Mouse (Mus musculus) heart, adult 2 months (tissue): ENCODE data around the gene Phactr1. TPM values are rescaled to one million over a fixed set of nuclear protein-coding genes. Genes with fewer than 3 reads are reported as not detected.

Experiments
- DNase-seq, 2 experiments: peaks; one replicate each; pipeline ENCODE4 v3.0.0; 2021
- H3K27ac ChIP-seq: fragments of 200-600 bp; 2 replicates; pipeline ENCODE4 v1.8.1; 2022
- H3K27me3 ChIP-seq: fragments of 200-500 bp; 2 replicates; pipeline ENCODE4 v1.6.1; 2012; ENCODE audit warnings: mild to moderate bottlenecking, low read length, inconsistent platforms, mixed read lengths; ENCODE audit not compliant: control insufficient read depth, insufficient read depth
- H3K36me3 ChIP-seq: fragments of 200-500 bp; 2 replicates; pipeline ENCODE4 v1.6.1; 2012; ENCODE audit warnings: low read length, inconsistent platforms; ENCODE audit not compliant: control insufficient read depth, insufficient read depth
- H3K4me1 ChIP-seq: fragments of 200-500 bp; 2 replicates; pipeline ENCODE4 v1.6.1; 2011; ENCODE audit warnings: low read length; ENCODE audit not compliant: control insufficient read depth, insufficient read depth
- H3K4me3 ChIP-seq: fragments of 200-600 bp; 2 replicates; pipeline ENCODE4 v1.8.1; 2022
- H3K79me2 ChIP-seq: fragments of 200-500 bp; replicated peaks from 2 replicates; pipeline ENCODE4 v1.6.1; 2012; ENCODE audit warnings: mild to moderate bottlenecking, inconsistent platforms, low read length, moderate library complexity, mixed read lengths; ENCODE audit not compliant: control insufficient read depth, insufficient read depth
- H3K9ac ChIP-seq: fragments of 200-500 bp; 2 replicates; pipeline ENCODE4 v1.6.1; 2012; ENCODE audit warnings: low read depth, mild to moderate bottlenecking, control low read depth, inconsistent platforms, low read length, mixed read lengths
- CTCF ChIP-seq: fragments of 200-600 bp; IDR thresholded peaks from 2 replicates; pipeline ENCODE4 v1.8.1; 2022; ENCODE audit warnings: antibody characterized with exemption, mild to moderate bottlenecking, moderate library complexity
- EP300 ChIP-seq: fragments of 200-500 bp; IDR thresholded peaks from 2 replicates; pipeline ENCODE4 v1.6.1; 2011; ENCODE audit warnings: low read depth, low read length, control low read depth; ENCODE audit not compliant: insufficient read depth
- POLR2A ChIP-seq: fragments of 200-500 bp; IDR thresholded peaks from 2 replicates; pipeline ENCODE4 v1.6.1; 2011; ENCODE audit warnings: mild to moderate bottlenecking, low read depth, low read length, control low read depth; ENCODE audit not compliant: insufficient read depth
- WGBS: fragments of 180-500 bp; shearing (Covaris S2); methylation state at CpG from one replicate; pipeline ENCODE4 v1.1.7; 2018; 5-methylcytosine and 5-hydroxymethylcytosine counted together
- intact Hi-C: fragments of 180-260 bp; cut with DNase I; formaldehyde crosslinking; loops from one replicate; pipeline ENCODE4 v1.15.1; 2025
- polyA plus RNA-seq: library from polyadenylated mRNA; depleted of rRNA; stranded (reverse); fragments of >200 nt; gene quantifications from 2 replicates; pipeline ENCODE4 v1.2.3, GENCODE M21; 2012
- total RNA-seq, 2 experiments: library from RNA; stranded (reverse); gene quantifications; 2 replicates each; pipeline ENCODE4 v1.2.3; 2021

The Phactr1 gene
- total and polyA plus RNA-seq, 3 experiments, result 3.0 to 5.5 (median 4.6) TPM

DNA sequence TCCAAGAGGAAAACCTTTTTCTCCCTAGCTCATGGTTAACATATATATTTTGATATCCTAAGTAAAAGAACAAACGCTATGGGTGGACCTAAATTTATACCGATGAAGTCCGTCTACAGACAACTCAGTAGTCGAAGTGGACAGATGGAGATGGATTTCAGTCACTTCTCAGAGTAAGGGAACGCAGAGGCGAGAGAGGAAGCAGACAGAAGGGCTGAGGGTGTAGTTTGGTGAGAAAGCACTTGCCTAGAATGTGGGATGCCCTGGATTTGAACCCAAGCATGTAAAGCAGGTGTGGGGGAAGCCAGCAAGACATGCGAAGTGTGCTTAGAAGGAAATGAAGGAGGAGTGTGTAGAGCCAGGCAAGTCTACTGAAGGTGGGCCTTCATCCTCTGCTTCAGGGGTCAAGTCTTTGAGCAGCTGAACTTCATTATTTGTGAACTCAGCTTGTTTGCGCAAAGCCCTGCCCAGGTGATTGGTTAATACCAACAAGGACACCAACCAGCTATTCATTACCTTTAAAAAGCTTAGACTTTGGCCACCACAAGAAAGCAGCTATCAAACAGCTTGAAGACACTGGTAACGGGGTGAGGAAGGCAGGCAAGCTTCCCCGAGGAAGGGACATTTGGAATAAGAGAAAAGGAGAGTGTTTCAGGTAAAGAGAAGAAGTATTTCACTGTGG is 241.5 kb downstream of the Phactr1 start:
- Histone ChIP-seq H3K4me3 (no peak overlapping the region), H3K27me3 (no peaks in the 10 kb centered on the region), H3K79me2 (no peaks in the 10 kb centered on the region), H3K27ac (no peak overlapping the region), H3K4me1 (no peaks in the 10 kb centered on the region), H3K36me3 (no peaks in the 10 kb centered on the region), H3K9ac (no peak overlapping the region)
- intact Hi-C loops, result no loop called here
- no peak for DNase-seq
- 90% methylated on average over 10 of the region's 10 CpGs for WGBS
- TF ChIP-seq EP300 (no peak), POLR2A (no peak), CTCF (no peak)

DNA sequence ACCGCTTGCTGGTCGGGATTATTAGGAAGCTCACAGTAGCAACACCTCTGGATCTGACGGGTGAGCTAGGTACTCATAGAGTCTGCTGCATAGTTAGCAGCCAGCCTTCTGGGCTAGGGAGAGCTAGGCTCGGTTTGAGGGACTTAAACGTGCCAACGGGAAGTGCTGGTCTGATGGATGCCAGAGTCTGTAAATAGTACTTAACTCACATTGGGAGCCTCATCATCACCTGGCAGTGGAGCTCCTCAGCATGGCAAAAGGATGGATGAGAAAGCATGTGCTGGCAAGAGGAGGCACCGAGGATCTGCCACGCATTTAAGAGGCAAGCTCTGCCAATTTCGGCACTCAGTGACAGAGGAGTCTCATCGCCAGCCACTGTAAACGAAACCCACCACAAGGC is 247.4 kb downstream of the Phactr1 start:
- H3K79me2 ChIP-seq, result no peaks in the 10 kb centered on the region
- intact Hi-C loops, result no loop called here
- H3K4me3 ChIP-seq, result no peak overlapping the region
- no peaks in the 10 kb centered on the region for H3K27me3 ChIP-seq
- 82% methylated on average over 11 of the region's 11 CpGs for WGBS
- H3K27ac ChIP-seq, result no peak overlapping the region
- H3K9ac ChIP-seq, result no peak overlapping the region
- DNase-seq, result no peak
- no peak for TF ChIP-seq POLR2A
- TF ChIP-seq EP300, result no peak
- TF ChIP-seq CTCF, result no peak
- no peaks in the 10 kb centered on the region for H3K36me3 ChIP-seq
- H3K4me1 ChIP-seq, result no peaks in the 10 kb centered on the region

DNA sequence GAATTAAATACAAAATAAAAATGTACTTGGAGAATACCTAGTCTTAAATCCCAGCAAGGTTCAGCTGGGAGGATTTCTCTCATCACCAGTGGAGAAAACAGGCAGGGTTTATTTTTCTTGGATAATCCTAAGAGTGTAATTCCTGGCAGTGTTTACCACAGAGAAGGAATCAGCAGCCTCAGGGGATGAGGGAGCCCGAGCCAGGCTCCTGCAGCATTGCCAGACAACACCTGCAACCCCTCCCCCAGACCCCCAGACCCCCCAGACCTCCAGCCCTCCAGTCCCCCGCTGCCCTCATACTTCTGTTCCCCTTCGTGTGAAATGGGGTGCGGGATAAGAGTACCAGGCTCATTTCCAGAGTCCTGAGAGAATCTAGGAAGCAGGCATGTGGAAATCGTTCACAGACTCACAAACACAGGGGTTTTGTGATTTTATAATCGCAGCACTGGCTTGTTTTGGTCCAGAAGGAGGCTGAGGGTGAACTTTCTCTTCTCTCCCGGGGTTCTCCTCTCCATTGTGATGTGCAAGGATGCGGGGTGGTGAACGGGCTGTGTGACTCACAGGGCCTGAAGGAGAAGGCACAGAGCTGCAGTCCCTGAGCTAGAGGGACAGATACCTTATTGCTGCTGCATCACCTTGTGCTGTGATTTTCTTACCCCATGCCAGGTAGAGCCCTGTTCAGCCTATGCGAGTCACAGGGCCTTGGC is 249.3 kb downstream of the Phactr1 start:
- Histone ChIP-seq H3K9ac (no peak overlapping the region), H3K79me2 (no peaks in the 10 kb centered on the region), H3K27me3 (no peaks in the 10 kb centered on the region), H3K27ac (no peak overlapping the region), H3K4me3 (no peak overlapping the region), H3K4me1 (no peaks in the 10 kb centered on the region), H3K36me3 (no peaks in the 10 kb centered on the region)
- 56% methylated on average over 10 of the region's 10 CpGs for WGBS
- TF ChIP-seq POLR2A (no peak), EP300 (no peak), CTCF (no peak)
- intact Hi-C loops, result no loop called here
- DNase-seq, result no peak

DNA sequence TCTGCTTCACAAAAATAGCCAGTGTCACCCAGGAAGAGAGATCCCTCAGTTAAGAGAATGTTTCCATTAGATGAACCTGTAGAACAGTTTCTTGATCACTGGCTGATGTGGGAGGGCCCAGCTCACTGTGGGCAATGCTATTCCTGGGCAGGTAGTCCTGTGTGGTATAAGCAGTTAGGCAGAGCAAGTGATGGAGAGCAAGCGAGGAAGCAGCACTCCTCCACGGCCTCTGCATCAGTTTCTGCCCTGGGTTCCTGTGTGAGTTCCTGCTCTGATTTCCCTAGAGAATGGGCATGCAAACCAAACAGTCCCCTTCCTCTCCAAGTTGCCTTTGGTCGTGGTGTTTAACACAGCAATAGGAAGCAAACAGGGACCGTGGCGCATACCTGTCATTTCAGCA is 251.6 kb downstream of the Phactr1 start:
- Histone ChIP-seq H3K9ac (no peak overlapping the region), H3K27me3 (no peaks in the 10 kb centered on the region), H3K4me1 (no peaks in the 10 kb centered on the region), H3K4me3 (no peak overlapping the region), H3K27ac (no peak overlapping the region), H3K36me3 (no peaks in the 10 kb centered on the region), H3K79me2 (no peaks in the 10 kb centered on the region)
- no peak for DNase-seq
- no peak for TF ChIP-seq CTCF
- no peak for TF ChIP-seq EP300
- no peak for TF ChIP-seq POLR2A
- intact Hi-C loops, result no loop called here
- 87% methylated on average over 5 of the region's 5 CpGs for WGBS

DNA sequence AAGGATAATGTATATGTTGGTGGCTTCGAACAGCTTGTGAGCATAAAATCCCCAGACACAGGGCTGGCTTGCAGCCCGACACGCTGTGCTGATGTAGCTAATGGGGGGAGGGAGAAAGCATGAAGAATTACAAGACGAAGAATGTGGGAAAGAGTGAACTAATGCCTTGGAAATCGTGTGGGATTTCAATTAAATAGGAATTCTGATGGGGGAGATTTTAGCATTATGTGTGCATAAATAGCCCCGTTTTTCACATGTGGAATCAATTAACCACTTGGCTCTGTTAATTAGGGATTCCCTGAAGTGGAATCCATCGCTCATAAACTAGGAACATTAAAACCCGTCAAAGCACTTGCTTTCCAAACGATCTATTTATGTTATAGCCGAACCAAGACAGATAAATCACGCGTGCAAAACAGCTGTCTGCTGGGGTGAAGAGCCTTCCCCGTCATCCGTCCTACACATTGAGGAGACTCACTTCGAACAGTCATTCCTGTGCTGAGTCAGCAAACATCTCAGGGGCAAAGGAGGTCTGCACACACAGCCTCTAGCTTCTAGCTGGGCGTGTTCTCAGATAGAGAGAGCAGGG is 254.2 kb downstream of the Phactr1 start:
- H3K36me3 ChIP-seq, result no peaks in the 10 kb centered on the region
- DNase-seq, result no peak
- intact Hi-C loops, result no loop called here
- H3K79me2 ChIP-seq, result no peaks in the 10 kb centered on the region
- no peak overlapping the region for H3K4me3 ChIP-seq
- TF ChIP-seq EP300 (no peak), POLR2A (no peak)
- no peaks in the 10 kb centered on the region for H3K4me1 ChIP-seq
- no peak overlapping the region for H3K27ac ChIP-seq
- 64% methylated on average over 16 of the region's 16 CpGs for WGBS
- H3K9ac ChIP-seq, result no peak overlapping the region
- no peaks in the 10 kb centered on the region for H3K27me3 ChIP-seq

DNA sequence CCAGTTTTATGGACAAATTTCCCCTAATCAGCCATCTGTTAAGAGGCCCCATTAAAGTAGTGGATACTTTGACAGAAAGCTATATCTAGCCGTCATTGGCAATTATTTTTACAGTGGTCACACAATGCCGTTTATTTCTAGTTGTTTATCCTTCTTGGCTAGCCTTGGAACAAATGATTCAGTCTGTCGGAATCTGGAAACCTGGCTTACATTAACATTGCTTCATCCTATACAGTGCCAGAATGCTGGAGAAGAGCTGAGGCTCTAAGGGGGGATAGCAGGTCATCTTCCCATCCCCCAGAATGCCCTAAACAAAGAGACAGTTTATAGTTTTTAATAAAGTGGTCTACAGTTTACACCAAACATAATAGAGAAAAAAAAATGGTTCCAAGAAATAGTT is 257.4 kb downstream of the Phactr1 start:
- Histone ChIP-seq H3K9ac (no peak overlapping the region), H3K4me3 (no peak overlapping the region), H3K27ac (no peak overlapping the region), H3K79me2 (no peaks in the 10 kb centered on the region), H3K27me3 (no peaks in the 10 kb centered on the region), H3K36me3 (no peaks in the 10 kb centered on the region), H3K4me1 (no peaks in the 10 kb centered on the region)
- no peak for DNase-seq
- no peak for TF ChIP-seq POLR2A
- TF ChIP-seq CTCF, result no peak
- TF ChIP-seq EP300, result no peak
- WGBS, result 60% methylated on average over 3 of the region's 3 CpGs
- intact Hi-C loops, result no loop called here
